Mouse (Mus musculus) cerebellum, adult (tissue): ENCODE measurements around the gene Sema4a.

Experiments
- ATAC-seq: cut with Nextera tagmentation; 2 replicates; pipeline ENCODE4 v1.9.2; 2017; ENCODE audit warnings: mild to moderate bottlenecking, moderate library complexity, mixed read lengths; ENCODE audit not compliant: insufficient number of reproducible peaks, low FRiP score, low TSS enrichment

The Sema4a gene

DNA sequence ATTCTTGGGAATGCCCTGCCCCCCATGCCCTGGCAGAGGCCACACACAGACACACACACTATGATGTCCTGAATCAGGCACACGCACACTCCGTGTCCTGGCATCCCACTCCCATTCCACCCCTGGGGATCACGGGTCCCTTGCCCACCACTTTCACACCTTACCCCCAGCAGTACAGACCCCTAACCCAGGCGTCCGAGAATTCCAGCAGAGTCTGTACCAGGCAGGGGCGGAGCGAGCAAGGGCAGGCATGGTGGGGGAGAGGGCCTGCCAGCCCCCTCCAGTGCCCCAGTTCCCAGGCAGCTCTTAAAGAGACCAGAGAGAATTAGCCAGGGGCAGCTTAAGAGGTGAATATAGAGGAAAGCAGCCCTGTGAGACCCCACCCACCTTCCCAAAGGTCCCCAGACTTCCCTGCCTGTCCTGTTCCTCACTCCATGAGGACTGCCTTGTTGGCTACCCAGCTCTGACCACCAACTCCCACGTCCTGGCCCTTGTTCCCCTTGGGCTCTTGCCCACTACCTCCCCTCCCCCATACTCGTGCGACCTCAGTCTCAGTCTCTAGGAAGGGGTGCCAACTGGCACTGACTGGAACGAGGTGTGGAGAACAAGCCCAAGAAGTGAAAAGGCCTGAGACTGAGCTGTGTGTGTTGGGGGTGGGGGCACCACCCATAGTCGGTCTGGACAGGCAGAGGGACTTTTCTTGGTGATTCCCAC, at the start of gene Sema4a:
Gene Sema4a, minus strand, starts transcription at position 200 of the 714 bp plus-strand sequence.
- no peak for ATAC-seq

DNA sequence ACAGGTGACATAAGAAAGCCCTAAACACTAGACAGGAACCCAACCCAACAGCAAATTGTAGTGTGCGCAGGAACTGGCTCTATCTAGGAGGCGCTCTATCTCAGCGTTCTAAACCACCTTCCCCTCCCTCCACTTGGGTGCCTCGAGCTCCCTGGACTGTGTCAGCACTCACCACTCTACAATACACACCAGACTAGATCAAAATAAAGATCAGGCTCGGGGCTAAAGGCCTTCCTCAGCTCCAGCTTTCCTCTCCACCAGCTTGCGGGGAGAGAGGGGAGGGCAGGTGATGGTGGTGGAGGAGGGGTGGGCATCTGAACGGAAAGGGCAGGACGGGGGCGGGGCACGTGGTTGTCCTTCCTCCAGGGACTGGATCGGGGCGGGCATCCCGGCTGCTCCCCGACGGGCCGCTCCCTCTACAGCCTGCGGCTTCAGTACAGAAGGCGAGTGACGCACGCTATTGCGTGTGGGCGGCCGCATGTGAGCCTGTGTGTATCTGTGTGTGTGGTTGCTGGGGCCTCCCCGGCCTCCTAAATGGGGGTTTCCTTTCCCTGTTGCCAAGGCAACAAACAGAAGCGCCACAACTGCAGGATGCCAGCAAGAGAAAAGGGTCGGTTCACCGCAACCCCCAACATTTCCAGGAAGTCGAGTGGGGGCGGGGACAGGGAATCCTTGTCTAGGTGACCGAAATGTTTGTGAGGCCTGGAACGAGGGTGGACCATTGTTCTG, 48.9 kb upstream of the Sema4a start, which contains the start of gene Lmna:
Gene Lmna, minus strand, starts transcription at position 265 of the 729 bp plus-strand sequence.
- ATAC-seq, result peak; percentile 78

DNA sequence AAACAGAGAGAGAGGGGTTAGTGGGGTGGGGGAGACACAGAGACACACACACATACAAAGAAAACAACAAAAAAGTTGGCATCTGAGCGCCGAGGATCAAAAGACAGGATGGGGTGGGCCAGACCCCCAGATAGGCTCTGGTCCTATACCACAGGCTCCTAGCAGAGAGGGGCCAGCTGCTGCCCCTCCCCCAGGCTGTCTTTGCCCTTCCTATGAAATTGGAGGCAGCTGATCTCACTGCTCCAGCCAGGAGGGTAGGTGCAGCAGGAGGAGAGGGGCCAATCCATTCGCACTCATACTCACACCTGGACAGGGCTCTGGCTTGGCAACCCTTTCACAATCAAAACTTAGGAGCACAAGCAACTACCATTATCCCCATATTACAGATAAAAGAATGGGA, 48.3 kb upstream of the Sema4a start:
- peak; percentile 2; the same call in 1 of the 2 replicates for ATAC-seq

DNA sequence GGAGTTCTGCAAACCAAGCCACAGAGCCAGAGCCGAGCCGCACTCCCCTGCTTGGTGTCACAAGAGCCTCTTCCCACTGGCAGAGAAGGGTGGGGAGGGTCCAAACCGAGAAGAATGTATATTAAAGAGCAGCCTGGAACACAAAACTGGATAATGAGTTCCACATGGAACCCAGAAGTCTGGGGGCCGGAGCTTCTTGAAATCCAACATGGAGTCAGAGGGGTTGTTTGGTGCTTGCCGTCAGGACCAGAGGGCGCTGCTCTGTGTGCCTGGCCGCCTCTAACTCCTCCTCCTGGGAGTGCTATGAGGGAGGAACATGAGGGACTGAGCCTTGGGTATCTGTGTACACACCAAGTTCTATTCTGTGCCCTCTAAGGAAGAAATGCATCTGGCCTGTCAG, 44.8 kb upstream of the Sema4a start:
- ATAC-seq, result no peak

- no peak for ATAC-seq
Measured at GRCm38 (mm10) chr3:88505081-88505480, 44.1 kb upstream of the Sema4a start.

DNA sequence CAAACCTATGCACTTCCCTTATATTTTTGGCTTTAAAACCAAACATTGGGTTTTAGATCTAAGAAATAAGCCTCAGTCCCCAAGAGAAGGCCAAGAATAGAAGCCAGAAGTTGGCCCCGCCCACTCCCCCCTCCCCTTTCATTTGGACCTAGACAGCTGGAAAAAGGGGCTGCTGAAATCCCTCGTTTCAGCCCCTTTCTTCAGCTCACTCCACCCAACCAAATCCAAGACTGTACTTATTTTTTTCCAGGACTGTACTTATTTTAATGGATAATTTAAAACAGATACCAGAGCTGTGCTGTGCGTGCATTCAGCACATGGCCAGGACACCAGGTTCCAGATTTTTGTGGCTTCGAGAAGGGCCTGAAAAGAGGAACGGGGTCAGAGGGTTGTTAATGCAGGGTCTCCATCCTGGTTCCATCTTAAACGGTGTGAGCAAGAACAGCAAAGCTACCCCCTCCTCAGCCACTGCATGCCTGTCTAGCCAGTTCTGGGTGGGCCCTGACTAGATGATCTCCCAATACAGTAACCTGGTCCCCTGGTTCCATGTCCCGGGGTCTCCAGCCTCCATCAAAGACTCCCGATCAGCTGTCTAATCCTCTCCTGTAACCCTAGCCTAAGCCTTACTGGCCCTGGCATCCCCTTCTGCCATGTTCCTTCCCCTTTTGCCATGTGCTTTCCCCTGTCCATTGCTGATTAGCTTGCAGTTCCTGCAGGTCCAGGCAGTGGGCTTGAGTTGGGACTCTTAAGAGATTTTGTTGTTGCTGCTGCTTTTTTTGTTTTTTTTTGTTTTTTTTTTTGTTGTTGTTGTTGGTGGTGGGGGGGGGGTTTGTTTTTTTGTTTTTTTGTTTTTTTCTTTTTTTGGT, 43.1 kb upstream of the Sema4a start:
- ATAC-seq, result no peak

- ATAC-seq, result 0 out of 2 replicates have a peak, but pooled peaks have one; percentile 5
Measured at GRCm38 (mm10) chr3:88503505-88503863, 42.5 kb upstream of the Sema4a start.

DNA sequence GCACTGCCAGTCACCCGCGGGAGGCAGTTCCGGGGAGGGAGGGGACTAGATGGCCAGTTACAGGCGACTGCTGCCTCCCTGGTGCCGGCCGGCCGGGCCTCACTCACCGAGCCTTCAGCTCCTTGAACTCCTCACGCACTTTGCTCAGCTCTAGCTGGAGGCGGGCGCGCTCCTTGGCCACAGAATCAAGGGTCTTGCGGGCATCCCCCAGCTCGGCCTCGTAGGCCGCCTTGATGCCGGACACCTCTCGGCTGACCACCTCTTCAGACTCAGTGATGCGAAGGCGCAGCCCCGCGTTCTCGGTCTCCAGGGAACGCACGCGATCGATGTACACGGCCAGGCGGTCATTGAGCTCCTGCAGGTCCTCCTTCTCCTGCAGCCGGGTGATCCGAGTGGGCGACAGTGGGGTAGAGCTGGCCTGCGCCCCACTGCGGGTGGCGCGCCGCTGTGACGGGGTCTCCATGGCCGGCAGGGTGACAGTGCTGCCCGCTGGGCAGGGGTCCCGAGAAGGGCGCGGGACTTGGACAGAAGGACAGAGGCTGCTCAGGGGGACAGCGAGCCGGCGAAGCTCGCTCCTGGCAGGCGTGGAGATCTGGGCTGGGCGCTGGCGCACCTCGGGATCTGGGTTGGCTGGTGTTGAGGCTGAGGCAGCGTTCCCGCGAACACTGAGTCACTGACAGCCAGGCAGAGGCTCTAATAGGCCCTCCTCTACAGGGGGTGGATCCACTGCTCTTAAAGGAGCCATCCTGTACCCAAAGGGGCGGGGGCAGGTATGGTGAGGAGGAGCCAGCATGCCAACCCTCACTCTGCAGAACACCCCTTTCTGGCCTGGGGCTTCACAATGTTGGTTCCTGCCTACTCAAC, 41.9 kb upstream of the Sema4a start:
- ATAC-seq, result peak; percentile 94

GRCm38 (mm10) chr3:88502031-88502571, 41.1 kb upstream of the Sema4a start:
- no peak for ATAC-seq

- ATAC-seq, result no peak
Measured at GRCm38 (mm10) chr3:88501366-88502030, 40.5 kb upstream of the Sema4a start.

DNA sequence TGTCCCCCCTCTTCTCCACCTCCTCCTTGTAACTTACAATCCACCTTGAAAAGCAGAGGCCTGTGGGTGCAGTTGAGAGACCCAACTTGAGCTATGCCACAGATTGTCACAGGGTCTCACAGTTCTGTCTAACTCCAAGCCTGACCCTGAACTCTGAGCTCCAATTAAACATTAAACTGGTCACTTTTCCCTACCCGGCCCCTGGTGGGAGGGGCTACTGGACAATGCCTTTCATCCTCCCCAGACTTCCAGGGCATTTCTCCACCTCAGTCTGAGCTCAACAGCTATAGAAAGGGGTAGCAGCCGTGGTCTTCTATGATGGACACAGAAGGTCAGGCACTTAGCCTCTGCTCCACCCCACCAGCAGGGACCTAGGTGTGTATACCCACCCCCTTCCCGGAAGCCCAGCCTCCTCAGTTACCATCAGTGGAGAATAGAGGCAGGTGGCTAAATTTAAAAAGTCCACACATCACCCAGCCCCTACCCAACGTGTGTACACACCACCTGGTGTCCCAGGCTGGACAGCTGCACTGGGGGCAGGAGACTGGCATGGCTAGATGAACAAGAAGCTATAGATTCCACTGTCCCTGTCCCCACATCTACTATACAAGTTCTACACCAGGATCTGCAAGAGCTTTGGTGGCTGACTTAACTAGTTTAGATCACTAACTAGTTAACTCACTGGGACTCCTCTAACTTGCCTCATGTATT, 39.8 kb upstream of the Sema4a start:
- ATAC-seq, result no peak

DNA sequence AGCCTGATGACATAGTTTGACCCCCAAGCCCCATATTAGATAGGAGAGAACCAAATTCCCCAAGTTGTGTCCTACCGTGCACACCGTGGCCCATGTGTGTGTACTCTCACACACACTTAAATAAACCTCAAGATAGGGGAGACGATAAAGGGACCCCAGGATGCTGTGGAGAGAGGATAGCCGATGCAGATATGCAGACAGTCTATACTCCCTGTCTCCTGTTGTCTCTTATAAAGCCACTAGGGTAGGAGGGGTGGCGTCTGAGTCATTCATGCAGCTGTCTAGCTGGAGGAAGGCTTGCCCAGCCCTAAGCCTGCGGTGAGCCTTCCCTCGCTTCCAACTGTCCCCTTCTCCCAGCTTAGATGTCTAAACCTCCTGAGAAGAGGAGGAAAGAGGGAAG, 39.1 kb upstream of the Sema4a start:
- ATAC-seq, result no peak

DNA sequence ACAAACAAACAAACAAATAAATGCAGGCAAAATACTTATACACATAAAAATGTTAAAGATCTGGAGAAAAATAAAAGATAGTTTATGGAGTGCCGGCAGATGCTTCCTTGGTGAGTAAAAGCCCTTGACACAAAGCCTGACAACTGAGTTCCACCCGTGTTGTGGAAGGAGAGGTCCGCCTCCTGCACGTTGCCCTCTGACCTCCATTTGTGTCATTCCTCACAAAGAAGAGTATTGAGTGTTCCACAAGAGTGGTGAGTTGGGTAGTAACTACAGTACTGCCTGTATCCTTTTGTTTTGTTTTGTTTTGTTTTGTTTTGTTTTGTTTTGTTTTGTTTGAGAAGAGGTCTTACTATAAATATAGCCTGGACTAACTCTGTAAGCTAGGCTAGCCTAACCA, 38.6 kb upstream of the Sema4a start:
- no peak for ATAC-seq

GRCm38 (mm10) chr3:88495741-88496415, 34.9 kb upstream of the Sema4a start:
- no peak for ATAC-seq

DNA sequence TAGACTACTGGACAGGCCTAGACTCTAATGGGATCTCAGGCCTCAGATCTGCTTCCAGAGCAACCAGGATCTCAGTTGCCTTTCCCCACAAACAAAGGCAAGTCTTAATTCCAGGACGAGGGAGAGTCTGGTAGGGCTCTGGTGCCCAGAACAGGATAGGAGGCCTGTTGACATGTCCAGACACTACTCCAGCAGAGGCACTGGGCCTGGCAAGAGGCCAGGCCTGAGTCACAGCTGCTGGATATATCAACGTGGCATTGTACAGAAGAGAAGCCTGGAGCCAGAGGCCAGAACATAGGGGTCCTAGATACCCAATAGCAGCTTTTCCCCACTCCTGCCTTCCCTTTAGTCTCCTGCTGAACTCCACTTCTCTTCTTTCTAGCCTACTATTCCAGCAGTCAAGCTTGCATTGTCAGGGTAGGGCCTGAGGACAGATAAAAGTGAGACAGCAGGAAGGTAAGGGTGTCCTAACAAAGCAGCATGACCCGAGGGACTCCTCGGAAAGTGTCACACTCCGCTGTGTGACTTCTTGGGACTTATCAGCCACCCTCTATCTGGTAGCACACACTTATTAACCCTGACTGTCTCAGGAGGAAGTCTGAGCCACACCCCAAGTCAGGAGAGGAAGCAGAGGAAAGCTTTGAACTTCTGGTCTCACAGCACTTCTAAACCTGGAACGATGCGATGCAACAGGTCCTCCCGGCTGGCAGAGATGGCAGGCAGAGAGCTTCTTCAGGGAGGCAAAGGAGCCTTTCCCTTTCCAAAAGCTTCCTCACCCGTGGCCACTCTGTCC, 34.0 kb upstream of the Sema4a start:
- ATAC-seq, result no peak

DNA sequence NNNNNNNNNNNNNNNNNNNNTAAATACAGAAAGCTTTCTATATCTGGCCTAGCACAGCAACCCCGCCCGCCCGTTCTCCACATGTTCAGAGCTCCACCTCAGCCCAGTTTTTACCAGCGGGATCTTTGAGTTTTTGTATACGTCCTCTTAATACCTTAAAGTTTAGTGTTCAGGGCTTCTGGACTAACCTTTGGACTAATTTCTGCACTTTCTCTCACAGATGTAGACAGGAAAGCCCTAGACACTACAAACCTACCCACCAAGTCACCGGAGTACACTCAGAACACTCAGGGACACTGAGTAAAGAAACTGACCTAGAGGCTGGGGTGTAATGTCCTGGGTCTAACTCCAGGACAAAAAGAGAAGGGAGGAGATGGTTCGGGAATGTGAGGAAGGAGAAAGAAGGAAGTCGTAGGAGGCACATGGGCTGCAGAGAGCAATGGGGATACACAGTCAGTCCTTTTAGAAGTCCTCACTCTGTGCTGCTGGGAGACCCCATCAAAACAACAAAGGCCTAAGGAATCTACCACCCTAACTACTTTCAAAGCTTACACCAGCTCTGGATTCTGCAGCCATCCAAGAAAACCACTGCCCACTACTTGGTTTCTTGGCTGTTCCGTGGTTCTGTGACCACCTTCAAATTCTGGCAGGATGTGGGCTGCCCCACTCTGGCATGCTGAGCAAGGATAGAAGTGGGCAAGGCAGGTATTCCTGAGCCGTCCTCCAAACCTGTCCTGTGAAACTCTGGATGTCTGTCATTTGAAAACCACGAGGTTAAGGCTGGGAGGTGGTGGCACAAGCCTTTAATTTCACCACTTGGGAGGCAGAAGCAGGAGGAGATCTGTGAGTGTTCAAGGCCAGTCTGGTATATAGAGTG, 33.0 kb upstream of the Sema4a start:
- ATAC-seq, result no peak
